Mouse (Mus musculus) embryonic stem cell, embryonic (primary cell): ENCODE measurements around the gene Aoah.

Source experiments
- CTCF ChIA-PET, 4 experiments: fragments of 300-600 bp in 2 of 4; fragments of 350-600 bp in 2 of 4; sonication (Branson Sonifier 250); formaldehyde crosslinking; loops; one replicate each; lab custom pipeline; 2022; ENCODE audit warnings: inconsistent platforms in 2 of 4; lab: Charles Lee
- POLR2A ChIA-PET, 4 experiments: fragments of 300-600 bp in 2 of 4; fragments of 350-600 bp in 2 of 4; sonication (Branson Sonifier 250); formaldehyde crosslinking; loops; one replicate each; lab custom pipeline; 2022; ENCODE audit warnings: antibody characterized with exemption in 4 of 4, inconsistent platforms in 1 of 4; lab: Charles Lee

Gene Aoah

DNA sequence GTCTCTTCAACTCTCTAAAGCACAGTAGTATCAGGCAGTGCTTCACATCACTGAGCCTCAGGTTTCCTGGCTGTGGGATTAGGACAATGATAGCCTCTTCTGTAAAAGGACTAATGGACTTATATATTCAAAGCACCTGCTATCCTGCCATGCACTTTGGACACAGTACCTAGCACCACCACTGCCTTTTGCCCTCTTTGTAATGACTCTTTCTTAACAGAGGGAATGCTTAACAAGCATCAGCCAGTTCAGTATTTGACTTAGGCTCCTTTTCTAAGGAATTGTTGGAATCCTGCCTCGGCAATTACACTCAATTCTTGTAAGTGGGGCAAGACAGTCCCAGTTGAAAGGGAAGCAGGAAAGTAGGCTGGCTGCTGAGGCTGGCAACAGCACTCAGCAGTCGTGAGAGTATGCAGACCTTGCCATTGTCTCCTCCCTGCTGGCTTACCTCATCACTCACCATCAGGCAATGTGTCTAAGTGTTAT lies 107.1 kb downstream of the Aoah start:
- ChIA-PET POLR2A (no interaction called here), CTCF (no interaction called here)

DNA sequence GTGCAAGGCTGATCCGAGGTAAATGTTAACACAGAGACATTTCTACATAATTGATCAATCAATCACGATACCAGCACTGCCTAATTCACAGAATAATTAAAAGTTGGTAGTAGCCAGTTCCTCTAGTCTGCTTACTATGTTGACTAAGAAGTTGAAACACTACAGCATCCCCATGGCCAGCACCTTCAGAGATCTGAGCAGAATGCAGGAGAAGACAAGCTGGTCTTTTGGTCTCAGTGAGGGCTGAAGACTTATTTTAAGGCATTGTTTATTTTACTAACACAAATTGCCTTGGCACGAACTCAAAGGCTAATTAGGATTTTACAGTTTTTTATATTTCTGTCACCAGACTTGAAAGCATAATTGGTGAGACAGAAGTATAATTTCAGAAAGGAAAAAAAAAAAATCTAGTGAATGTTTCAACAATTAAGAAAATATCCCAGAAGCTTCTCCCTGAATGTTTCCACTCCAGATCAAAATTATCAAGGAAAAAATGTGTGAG lies 107.8 kb downstream of the Aoah start:
- CTCF ChIA-PET, result no interaction called here
- POLR2A ChIA-PET, result no interaction called here

DNA sequence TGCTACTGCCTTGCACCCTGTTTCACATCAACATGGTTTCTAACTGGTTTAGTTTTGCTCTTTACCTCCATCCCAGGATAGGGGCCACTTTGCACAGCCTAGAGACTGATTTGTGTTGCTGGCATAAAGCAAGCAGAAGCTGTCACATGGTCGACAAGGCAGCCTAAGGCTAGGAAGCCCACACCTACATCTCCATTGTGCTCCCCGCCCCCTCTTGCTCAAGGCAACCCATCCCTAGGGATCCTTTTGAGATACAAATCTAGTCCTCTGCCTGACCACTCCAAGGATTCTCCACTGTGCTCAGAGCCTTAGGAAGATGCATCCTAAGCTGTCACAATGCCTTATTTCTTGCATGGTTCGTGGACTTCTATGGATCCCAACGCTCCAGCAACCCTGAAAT lies 110.2 kb downstream of the Aoah start:
- ChIA-PET POLR2A (interaction anchor here in 2 of 4 experiments (0.9 to 1.0 kb wide), 2 partner anchors 32 kb away, joined by 3 to 4 read pairs; no protein-coding TSS in a partner anchor), CTCF (interaction anchor here in 1 of 4 experiments (0.7 kb wide), 1 partner anchor 13 kb away, joined by 3 read pairs; no protein-coding TSS in a partner anchor)

DNA sequence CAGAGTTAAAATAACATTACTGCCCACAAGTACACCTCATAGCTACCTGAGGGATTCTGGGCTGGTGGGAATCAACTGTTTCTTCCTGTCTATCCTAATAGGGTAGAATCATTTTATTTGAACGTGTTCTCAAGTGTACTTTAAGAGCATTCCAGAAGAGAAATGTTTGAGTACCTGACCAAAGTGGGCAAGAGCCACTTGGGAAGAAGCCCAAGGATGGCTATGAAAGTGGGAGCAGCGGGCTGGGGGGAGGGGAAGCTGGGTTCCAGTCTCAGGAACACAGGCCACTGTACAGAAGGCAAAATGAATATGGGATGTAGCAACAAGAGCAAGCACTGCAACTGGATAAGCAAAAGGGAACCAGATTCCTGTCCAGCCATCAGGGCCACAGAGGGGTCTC lies 111.3 kb downstream of the Aoah start:
- POLR2A ChIA-PET, result no interaction called here
- CTCF ChIA-PET, result no interaction called here

DNA sequence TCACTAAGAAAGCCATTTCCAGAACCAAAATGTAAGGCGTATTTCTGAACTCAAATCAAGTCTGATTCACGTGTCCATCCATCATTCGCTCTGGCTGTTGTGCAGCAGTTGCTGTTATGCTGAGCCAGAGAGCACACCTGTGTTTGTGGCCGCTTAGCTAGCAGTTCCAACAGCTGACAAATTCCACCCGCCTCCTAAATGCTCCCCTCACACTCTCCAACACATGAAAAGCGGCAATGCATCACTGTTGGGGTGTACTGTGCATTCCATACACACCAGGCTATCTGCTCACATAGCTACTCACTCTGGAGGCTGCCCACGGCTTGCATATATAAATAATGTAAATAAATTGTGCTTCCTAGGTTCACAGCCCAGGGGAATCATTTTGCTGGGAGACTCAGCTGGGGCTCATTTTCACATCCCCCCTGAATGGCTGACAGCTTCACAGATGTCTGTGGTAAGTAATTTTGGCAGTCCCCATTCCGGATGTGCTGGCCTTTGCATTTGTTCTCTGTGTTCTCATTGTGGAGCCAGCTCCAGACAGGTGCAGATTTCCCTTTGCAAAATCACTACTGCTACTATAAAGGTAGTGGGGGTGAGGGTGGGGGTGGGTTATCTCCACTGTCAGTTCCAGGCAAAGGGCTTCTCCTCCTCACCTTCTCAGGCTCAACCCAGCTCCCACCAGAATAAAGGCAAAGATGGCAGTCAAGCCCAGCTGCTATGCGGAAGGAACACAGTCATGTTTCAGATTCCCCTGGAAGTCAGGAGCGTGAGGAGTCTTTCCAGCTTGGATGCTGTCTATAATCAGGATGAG lies 123.0 kb downstream of the Aoah start:
- POLR2A ChIA-PET, result no interaction called here

DNA sequence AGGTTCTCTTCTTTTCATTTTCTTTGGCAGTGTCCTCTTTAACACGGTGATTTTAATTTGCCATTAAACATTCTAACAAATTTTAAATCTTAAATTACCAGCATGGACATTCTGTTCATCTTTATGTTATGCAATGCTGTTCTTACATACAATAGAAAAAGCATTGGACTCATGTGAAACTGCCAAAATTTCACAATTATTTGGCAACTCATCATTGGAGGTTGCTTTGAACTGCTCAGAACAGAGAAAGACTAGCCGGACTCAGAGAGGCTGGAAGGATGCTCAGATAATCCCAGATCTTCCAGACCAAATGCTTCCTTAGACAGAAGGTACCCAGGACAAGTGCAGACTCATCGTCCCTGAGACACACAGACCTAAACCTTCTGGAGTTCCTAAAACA lies 126.5 kb downstream of the Aoah start:
- POLR2A ChIA-PET, result no interaction called here
- CTCF ChIA-PET, result no interaction called here

More for the DNA sequence above, 123.0 kb downstream of the Aoah start:
- CTCF ChIA-PET, result interaction anchor here in 2 of 4 experiments (0.6 kb wide), 2 partner anchors 13 to 619 kb away, joined by 3 to 5 read pairs; no protein-coding TSS in a partner anchor

DNA sequence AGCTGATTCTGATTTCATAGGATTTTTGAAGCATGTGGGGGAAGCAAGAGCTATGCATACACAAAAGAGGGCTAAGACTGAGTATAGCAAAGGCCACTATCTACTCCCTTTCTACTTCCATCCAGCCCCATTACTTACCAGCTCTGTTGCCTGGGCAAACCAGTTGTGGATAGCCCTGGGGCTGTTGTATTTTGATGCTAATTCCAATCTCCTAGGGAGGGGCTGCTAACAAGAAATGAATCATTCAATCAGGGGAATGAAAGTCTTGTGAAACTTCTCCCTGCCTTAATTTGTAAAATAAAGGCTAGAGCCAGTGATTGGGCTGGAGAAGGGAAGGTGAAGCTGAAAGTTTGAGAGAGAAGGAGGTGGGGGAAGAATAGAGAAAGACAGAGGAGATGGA lies 142.1 kb downstream of the Aoah start:
- ChIA-PET CTCF (interaction anchor here in 3 of 4 experiments (0.5 to 1.2 kb wide), 4 partner anchors 51 to 638 kb away, joined by 3 to 4 read pairs (median 3); no protein-coding TSS in a partner anchor), POLR2A (interaction anchor here (0.5 to 1.9 kb wide), 17 partner anchors 13 to 626 kb away, joined by 3 to 7 read pairs (median 4); no protein-coding TSS in a partner anchor)

DNA sequence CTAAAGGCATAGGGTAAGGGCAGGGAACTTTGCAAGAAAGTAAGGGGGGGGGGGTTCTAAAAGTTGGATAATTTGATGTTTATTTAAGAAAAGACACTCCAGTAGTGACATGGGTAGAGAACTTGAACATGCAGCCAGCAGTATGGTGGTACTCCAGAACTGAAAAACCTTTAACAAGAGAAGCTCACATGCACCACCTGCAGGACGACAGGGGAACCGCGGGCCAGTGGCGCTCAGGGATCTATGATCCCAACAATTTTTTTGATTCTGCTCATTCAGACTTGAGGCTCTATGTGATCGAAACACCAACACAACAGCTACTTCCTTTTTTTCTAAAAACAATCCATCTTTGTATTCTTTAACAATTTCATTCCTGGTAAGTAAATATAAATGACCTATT lies 143.5 kb downstream of the Aoah start:
- CTCF ChIA-PET, result interaction anchor here in 3 of 4 experiments (0.6 to 1.4 kb wide), 12 partner anchors 9 to 640 kb away, joined by 3 to 5 read pairs (median 4); no protein-coding TSS in a partner anchor
- POLR2A ChIA-PET, result interaction anchor here in 3 of 4 experiments (0.6 to 1.9 kb wide), 15 partner anchors 9 to 493 kb away, joined by 3 to 6 read pairs (median 4); no protein-coding TSS in a partner anchor

DNA sequence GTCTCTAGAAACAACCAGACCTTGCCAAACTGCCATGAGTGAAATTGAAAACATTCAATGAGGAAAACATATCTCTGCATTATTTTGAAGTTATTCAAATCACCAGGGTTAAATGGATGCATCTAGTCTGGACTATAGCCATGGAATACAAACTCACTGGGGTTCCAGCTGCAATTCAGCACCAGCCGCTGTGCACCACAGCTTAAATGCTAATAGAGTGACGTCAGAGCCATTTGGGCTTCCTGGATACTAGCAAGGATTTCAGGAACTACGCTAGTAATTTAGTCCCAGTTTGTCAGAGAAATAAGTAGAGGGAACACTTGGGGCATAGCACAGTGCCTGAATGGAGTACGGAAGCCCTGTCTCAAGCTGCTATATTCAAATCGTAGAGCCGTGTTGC lies 145.2 kb downstream of the Aoah start:
- ChIA-PET POLR2A (interaction anchor here in 2 of 4 experiments (0.5 to 1.6 kb wide), 3 partner anchors 17 to 452 kb away, joined by 3 to 4 read pairs (median 3); no protein-coding TSS in a partner anchor), CTCF (interaction anchor here in 3 of 4 experiments (0.5 to 1.6 kb wide), 6 partner anchors 18 to 1053 kb away, joined by 3 to 6 read pairs (median 3); no protein-coding TSS in a partner anchor)

DNA sequence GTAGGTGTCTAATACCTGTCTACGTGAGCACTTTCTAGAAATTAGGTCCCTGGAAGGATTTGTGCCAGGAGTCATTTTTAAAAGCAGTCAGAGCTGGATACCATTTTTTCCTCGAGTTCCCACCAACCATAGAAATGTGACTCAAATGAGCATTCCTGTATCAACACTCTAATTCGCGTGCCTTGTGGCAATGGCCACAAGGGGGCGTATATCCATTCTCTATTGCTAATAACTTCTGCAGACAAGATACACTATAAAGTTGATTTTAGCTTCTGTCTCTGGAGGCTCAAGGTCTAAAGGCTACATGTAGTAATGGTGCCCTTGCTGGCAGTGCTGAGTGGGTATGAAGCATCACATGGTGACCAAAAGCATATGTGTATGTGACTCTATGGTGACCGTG lies 146.5 kb downstream of the Aoah start:
- CTCF ChIA-PET, result interaction anchor here in 1 of 4 experiments (1.3 to 3.6 kb wide), 2 partner anchors 94 to 219 kb away, joined by 5 to 14 read pairs; no protein-coding TSS in a partner anchor
- POLR2A ChIA-PET, result no interaction called here

DNA sequence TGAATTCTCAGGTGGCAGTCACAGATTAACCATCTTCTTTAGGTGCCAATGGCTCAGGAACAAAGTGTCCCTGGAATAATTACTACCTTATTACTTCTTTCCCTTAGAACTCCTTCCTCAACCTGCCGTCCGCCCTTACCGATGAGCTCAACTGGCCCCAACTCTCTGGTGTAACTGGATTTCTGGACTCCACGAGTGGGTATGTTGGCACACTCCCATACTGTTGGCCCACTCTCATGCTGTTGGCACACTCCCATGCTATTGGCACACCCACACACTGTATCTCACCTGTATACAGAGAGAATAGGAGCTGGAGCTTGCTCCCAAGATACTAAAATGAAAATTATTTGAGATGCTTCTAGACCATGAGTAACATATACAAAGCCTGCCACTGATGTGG lies 147.8 kb downstream of the Aoah start:
- POLR2A ChIA-PET, result interaction anchor here in 1 of 4 experiments (1.5 kb wide), 1 partner anchor 11 kb away, joined by 4 read pairs; no protein-coding TSS in a partner anchor
- CTCF ChIA-PET, result interaction anchor here in 1 of 4 experiments (3.6 kb wide), 1 partner anchor 92 kb away, joined by 14 read pairs; no protein-coding TSS in a partner anchor

DNA sequence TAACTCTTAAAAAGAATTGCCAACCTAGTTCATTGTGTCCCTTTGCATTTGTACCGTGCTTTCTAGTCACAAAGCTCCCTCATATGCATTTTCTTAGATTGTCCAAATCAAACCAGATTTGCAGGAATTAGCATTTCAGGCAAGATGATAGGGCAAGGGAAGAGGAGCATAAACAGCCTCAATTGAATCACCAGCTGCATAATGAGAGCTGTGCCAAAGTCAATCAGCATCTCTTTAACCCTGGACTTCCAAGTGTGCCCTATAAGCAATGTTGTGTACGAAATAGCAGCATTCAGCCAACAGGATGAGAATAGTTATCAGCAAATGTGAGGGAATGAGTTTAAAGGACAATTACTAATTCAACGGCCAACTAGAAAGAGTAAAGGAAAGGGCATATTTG lies 169.2 kb downstream of the Aoah start:
- ChIA-PET POLR2A (interaction anchor here in 2 of 4 experiments (1.0 to 1.4 kb wide), 3 partner anchors 22 to 27 kb away, joined by 4 to 7 read pairs (median 6); no protein-coding TSS in a partner anchor), CTCF (no interaction called here)

DNA sequence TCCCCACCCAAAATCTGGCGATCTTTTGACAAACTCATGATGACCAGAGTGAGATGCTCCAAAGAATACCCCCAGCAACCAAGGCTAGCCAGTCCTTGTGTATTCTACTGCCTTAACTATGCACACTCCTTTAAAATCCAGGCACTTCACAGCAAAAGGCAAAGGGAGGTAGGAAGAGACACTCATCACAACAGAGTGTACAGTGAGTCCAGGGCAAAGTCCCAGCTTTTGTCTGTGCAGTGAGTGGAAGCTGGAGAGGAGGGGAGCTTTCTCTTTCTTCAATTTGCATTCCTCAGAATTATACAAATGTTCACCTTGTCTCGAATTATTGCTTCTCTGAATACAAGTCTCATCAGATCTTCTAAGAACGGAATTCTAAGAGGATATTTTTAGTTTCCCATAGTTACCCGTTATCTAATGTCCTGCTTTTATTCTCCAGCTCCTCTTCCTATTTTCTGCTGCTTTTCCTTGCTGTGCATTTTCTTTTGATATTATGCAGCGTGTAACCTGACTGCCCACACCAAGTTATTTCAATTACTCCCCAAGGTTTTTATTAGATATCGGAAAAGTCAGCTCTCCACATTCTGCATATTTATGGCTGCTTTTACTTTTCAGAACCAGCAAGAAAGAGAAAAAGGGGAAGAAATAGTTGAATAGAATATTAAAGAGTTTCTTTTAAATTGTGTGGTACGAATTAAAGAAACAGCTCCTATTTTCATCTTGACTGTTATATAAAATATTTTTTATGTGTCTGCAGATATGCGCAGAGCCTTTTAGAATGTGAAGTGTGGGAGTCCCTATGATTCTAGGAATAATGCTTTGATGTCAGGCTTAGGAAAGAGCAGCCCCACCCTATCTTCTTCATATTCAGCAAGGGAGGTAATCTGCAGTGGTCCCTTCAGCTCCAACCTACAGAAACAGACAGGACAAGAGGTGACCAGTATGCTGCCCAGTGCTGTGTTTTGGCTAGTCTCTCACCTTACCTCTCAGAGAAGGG lies 187.6 kb downstream of the Aoah start:
- ChIA-PET CTCF (interaction anchor here in 1 of 4 experiments (0.6 kb wide), 1 partner anchor 35 kb away, joined by 3 read pairs; no protein-coding TSS in a partner anchor), POLR2A (interaction anchor here in 1 of 4 experiments (0.5 to 2.0 kb wide), 4 partner anchors 15 to 139 kb away, joined by 3 to 6 read pairs (median 4); no protein-coding TSS in a partner anchor)

DNA sequence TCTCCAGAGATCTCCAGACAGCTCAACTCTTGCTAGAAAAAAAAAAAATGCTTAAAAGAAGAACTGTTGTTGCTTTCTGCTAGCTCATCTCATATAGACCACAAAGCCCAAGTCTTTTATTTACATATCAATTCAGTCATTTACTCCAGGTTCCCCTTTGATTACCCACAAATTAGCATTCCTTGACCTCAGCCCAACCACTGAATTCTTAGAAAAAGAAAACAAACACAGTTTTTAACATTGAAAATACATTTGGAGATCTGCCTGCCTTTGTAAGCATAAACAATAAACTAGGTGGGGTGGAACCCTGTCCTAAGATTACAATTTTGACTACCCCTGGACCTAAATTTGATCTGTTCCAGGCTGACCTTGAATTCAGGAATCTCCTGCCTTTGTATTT lies 191.6 kb downstream of the Aoah start:
- CTCF ChIA-PET, result interaction anchor here in 1 of 4 experiments (0.9 kb wide), 1 partner anchor 600 kb away, joined by 4 read pairs; no protein-coding TSS in a partner anchor
- POLR2A ChIA-PET, result interaction anchor here in 3 of 4 experiments (0.7 to 5.0 kb wide), 19 partner anchors 9 to 385 kb away, joined by 3 to 19 read pairs (median 4); no protein-coding TSS in a partner anchor

DNA sequence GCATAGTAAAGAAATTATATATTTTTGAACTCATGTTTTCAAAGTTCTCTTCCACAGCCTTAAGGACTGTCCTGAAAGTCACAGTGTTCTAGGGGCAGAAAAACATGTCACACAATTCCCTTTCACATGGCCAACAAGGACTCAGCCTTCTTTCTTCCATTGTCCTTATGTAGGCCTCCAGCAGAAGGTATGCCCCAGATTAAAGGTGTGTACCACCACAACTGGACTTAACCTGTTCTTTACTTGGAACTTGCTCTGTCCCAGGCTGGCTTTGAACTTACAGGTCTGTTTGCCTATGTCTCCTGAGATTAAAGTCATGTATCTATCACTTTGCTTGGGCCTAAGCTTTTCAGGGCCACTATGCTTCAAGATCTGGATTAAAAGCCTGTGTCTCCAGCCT lies 192.0 kb downstream of the Aoah start:
- CTCF ChIA-PET, result no interaction called here
- POLR2A ChIA-PET, result interaction anchor here in 3 of 4 experiments (0.8 to 5.0 kb wide), 6 partner anchors 11 to 47 kb away, joined by 3 to 19 read pairs (median 5); no protein-coding TSS in a partner anchor

DNA sequence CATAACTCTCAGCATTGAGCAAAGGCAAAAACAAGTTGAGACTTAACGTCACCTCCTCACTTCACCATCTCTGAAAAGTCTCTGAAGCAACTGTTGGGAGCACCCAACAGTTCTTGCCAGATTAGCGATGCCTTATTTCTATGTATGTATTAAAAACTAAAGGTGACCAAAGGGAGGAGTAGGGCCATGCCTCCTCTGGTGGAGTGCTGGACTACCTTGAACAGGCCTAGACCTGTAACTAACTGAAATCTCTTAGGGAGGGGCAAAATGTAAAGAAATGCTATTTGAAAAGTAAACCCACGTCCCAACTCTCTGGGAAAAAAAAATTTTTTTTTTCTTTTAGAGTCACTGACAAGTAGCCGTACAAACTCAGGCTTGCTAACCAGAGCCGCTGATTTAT lies 211.3 kb downstream of the Aoah start:
- POLR2A ChIA-PET, result interaction anchor here in 1 of 4 experiments (1.5 kb wide), 1 partner anchor 16 kb away, joined by 4 read pairs; no protein-coding TSS in a partner anchor
- CTCF ChIA-PET, result interaction anchor here in 1 of 4 experiments (0.7 kb wide), 1 partner anchor 12 kb away, joined by 3 read pairs; no protein-coding TSS in a partner anchor

DNA sequence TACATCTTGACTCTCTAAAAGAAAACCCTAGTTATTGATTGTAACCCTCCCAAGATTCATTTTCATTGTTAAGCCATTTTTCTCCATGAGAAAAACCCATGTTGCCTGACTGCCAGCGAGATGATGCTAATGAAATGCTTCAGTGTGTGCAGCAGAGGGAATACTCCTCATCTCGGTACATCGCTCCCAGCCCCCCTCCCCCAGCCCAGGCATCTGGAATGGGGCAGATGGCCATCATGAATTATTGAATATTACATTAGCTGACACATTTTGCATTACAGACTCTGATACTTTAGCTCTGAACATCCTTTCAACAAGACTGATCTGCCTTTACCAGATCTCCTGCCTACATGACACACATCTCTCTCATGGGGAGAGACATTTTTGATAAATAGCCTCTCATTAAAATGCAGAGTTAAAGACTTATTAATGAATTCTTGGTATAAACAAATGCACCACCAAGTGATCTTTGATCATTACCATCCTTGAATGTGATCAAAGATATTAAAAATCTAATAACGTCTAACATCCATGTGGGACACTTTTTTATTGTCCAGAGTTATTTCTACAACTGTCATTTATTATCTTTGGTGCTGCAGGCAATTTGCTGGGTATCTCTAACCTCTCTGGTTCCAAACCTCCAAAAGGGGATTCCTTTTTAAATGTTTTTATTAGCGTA lies 211.9 kb downstream of the Aoah start:
- ChIA-PET POLR2A (no interaction called here), CTCF (no interaction called here)
